Mouse (Mus musculus) hindbrain, postnatal 0 days (tissue): ENCODE data around the gene Fhl4. TPM values are rescaled to one million over a fixed set of nuclear protein-coding genes. Genes with fewer than 3 reads are reported as not detected.

Source experiments
- ATAC-seq: fragments of 200-750 bp; cut with Nextera tagmentation; 2 replicates; pipeline ENCODE4 v1.8.0; 2017; ENCODE audit warnings: mild to moderate bottlenecking, moderate TSS enrichment, moderate library complexity
- DNase-seq: peaks from one replicate; pipeline ENCODE4 v3.0.0-alpha.2; 2015; ENCODE audit warnings: low spot score
- H3K27ac ChIP-seq: fragments of 300-500 bp; sonication (generic); 2 replicates; pipeline ENCODE4 v1.5.1; 2014; ENCODE audit warnings: mild to moderate bottlenecking
- H3K27me3 ChIP-seq: fragments of 300-500 bp; sonication (generic); 2 replicates; pipeline ENCODE4 v1.6.1; 2014; ENCODE audit warnings: low read length, mixed read lengths; ENCODE audit not compliant: insufficient read depth
- H3K36me3 ChIP-seq: fragments of 300-500 bp; sonication (generic); 2 replicates; pipeline ENCODE4 v1.6.1; 2014; ENCODE audit warnings: low read length, mixed read lengths; ENCODE audit not compliant: insufficient read depth
- H3K4me1 ChIP-seq: fragments of 300-500 bp; sonication (generic); 2 replicates; pipeline ENCODE4 v1.6.1; 2014; ENCODE audit warnings: antibody characterized with exemption, low read length, mixed read lengths; ENCODE audit not compliant: insufficient read depth
- H3K4me2 ChIP-seq: fragments of 300-500 bp; sonication (generic); 2 replicates; pipeline ENCODE4 v1.6.1; 2014; ENCODE audit warnings: low read depth, mild to moderate bottlenecking, low read length, moderate library complexity, mixed read lengths
- H3K4me3 ChIP-seq: fragments of 300-500 bp; sonication (generic); 2 replicates; pipeline ENCODE4 v1.5.1; 2014; ENCODE audit warnings: low read length
- H3K9ac ChIP-seq: fragments of 300-500 bp; sonication (generic); replicated peaks from 2 replicates; pipeline ENCODE4 v1.6.1; 2014; ENCODE audit warnings: mild to moderate bottlenecking, low read length, moderate library complexity, mixed read lengths
- H3K9me3 ChIP-seq: fragments of 300-500 bp; sonication (generic); 2 replicates; pipeline ENCODE4 v1.6.1; 2016; ENCODE audit warnings: low read length, mixed read lengths
- CTCF ChIP-seq: IDR thresholded peaks from 2 replicates; pipeline ENCODE4 v1.5.1; 2016; ENCODE audit warnings: antibody characterized with exemption, control low read depth, low read depth
- WGBS: fragments of 180-500 bp; shearing (Covaris S2); extraction: QIAGEN DNeasy Blood & Tissue Kit; methylation state at CpG from one replicate; pipeline ENCODE4 v1.1.7; 2014; 5-methylcytosine and 5-hydroxymethylcytosine counted together
- polyA plus RNA-seq: library from polyadenylated mRNA; unstranded; fragments of >200 nt; fragmentation: Nextera tagmentation; extraction: Ambion mirVana; gene quantifications from 2 replicates; pipeline ENCODE4 v1.2.1, GENCODE M21; 2015
- total RNA-seq: library from RNA; depleted of rRNA; stranded (reverse); fragments of >200 nt; gene quantifications from 2 replicates; pipeline ENCODE4 v1.2.3, GENCODE M21; 2014; rRNA removed

The Fhl4 gene
- total and polyA plus RNA-seq, 2 experiments from 2014 or later: 1.2 to 2.1 TPM

DNA sequence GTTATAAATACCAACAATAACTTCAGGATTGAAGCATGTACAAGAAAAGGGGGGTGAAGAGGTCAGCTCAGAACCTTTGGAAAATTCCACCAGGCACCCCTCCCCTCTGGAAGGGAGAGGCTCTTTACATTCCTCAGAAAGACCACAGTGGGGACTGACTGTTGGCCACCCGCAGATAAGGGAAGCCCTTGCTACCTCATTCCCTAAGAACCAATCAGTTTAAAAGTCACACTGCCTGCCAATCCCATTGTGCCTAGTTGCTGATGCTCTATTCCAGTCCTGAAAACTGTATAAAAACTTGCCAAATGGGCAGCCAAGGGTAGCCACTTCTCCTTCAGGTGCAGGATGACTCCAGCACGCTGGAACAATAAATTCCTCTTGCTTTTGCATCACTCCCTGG lies 47.4 kb downstream of the Fhl4 start:
- Histone ChIP-seq H3K4me3 (no peak overlapping the region), H3K36me3 (no peaks in the 10 kb centered on the region), H3K27ac (no peak overlapping the region), H3K4me2 (no peak overlapping the region), H3K27me3 (no peaks in the 10 kb centered on the region), H3K9me3 (no peaks in the 10 kb centered on the region), H3K4me1 (no peaks in the 10 kb centered on the region), H3K9ac (no peak overlapping the region)
- DNase-seq (no peak), ATAC-seq (no peak)
- 89% methylated on average over 2 of the region's 2 CpGs for WGBS
- no peak for TF ChIP-seq CTCF

DNA sequence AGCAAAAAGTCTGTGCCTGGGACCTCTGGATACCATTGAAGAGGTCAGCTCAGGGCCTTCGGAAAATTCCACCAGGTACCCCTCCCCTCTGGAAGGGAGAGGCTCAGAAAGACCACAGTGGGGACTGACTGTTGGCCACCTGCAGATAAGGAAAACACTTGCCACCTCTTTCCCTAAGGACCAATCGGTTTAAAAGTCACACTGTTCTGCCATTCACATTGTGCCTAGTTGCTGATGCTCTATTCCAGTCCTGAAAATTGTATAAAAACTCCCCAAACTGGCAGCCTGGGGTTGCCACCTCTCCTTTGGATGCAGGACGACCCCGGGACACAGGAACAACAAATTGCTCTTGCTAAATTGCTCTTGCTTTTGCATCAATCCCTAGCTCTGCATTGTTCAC lies 49.8 kb downstream of the Fhl4 start:
- Histone ChIP-seq H3K4me3 (no peak overlapping the region), H3K36me3 (no peaks in the 10 kb centered on the region), H3K4me1 (no peaks in the 10 kb centered on the region), H3K27ac (no peak overlapping the region), H3K4me2 (no peak overlapping the region), H3K9me3 (no peaks in the 10 kb centered on the region), H3K27me3 (no peaks in the 10 kb centered on the region), H3K9ac (no peak overlapping the region)
- ATAC-seq (no peak), DNase-seq (no peak)
- WGBS: 42% methylated on average over 4 of the region's 4 CpGs
- no peak for TF ChIP-seq CTCF

DNA sequence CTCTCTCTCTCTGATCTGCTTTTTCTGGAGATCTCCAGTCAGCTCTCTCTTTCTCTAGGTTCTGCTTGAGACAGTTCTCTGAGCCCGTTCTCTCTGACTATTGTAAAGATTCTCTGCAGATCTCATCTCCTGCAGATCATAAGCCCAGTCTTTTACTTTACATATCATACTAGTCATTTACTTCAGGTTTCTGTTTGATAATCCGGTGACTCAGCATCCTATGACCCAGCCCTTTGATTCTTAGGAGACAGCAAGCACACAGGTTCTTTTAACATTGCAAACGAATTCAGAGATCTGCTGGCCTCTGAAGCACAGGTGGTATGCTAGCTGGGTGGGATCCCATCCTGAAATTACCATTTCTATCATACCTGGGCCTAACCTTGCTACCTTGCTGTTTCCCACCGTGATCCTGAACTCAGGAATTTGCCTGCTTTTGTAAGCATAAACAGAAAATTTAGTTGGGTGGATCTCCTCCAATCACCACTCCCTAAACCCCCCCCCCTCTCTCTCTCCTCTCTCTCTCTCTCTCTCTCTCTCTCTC lies 51.6 kb downstream of the Fhl4 start:
- Histone ChIP-seq H3K4me3 (no peak overlapping the region), H3K9me3 (no peaks in the 10 kb centered on the region), H3K27ac (no peak overlapping the region), H3K27me3 (no peaks in the 10 kb centered on the region), H3K4me1 (no peaks in the 10 kb centered on the region), H3K9ac (no peak overlapping the region), H3K36me3 (no peaks in the 10 kb centered on the region), H3K4me2 (no peak overlapping the region)
- no peak for ATAC-seq
- no peak for DNase-seq
- no peak for TF ChIP-seq CTCF
- 59% methylated on average over 4 of the region's 4 CpGs for WGBS

GRCm38 (mm10) chr10:85048008-85048407 lies 54.3 kb downstream of the Fhl4 start:
- DNase-seq: no peak
- Histone ChIP-seq H3K27ac (no peak overlapping the region), H3K4me3 (no peak overlapping the region), H3K36me3 (no peaks in the 10 kb centered on the region), H3K4me2 (no peak overlapping the region), H3K4me1 (no peaks in the 10 kb centered on the region), H3K9me3 (no peaks in the 10 kb centered on the region), H3K27me3 (no peaks in the 10 kb centered on the region), H3K9ac (no peak overlapping the region)
- TF ChIP-seq CTCF: no peak
- WGBS: 94% methylated on average over 8 of the region's 8 CpGs
- ATAC-seq: no peak

DNA sequence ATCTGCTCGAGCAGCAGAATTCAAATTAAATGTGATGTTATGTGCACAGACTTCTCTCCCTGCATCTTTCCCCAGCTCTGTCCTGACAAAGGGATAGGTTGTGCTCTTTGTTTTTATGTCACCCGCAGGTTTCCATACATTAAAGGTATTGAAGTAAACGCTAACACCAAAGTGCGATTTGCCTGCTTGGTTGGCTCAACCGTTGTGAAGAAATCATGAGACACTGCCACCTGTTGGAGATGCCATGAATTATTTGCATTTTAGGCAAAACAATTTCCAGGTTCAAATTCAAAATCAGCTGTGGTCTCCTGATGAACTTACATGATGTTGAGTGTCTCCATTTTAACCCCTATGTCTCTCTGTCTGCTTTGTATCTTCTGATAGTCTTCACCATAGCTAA lies 55.7 kb downstream of the Fhl4 start:
- Histone ChIP-seq H3K4me2 (no peak overlapping the region), H3K9me3 (no peaks in the 10 kb centered on the region), H3K9ac (no peak overlapping the region), H3K27ac (no peak overlapping the region), H3K4me3 (no peak overlapping the region), H3K36me3 (no peaks in the 10 kb centered on the region), H3K27me3 (no peaks in the 10 kb centered on the region), H3K4me1 (no peaks in the 10 kb centered on the region)
- TF ChIP-seq CTCF: peak; percentile 82
- DNase-seq: peak; percentile 83
- 17% methylated on average over 5 of the region's 5 CpGs for WGBS
- ATAC-seq: no peak

Other genes starting within 250 kb of the Fhl4 start
- gene Ric8b, start 184.9 kb downstream of the Fhl4 start, total RNA-seq: 47.6 and 49.6 TPM in 2 replicates
- 30.6 and 33.8 TPM in 2 replicates for gene Ric8b, start 184.9 kb downstream of the Fhl4 start, polyA plus RNA-seq
- 20.4 and 21.1 TPM in 2 replicates for gene Tmem263, start 132 bp upstream of the Fhl4 start, total RNA-seq
- gene Tmem263, start 132 bp upstream of the Fhl4 start, polyA plus RNA-seq: 46.9 and 48.6 TPM in 2 replicates
- 9.8 and 16.3 TPM in 2 replicates for gene Mterf2, start 25.5 kb upstream of the Fhl4 start, total RNA-seq
- gene Mterf2, start 25.5 kb upstream of the Fhl4 start, polyA plus RNA-seq: 20.0 and 22.8 TPM in 2 replicates
- gene Cry1, start 82.6 kb upstream of the Fhl4 start, total RNA-seq: 14.6 and 16.3 TPM in 2 replicates
- gene Cry1, start 82.6 kb upstream of the Fhl4 start, polyA plus RNA-seq: 28.6 and 30.8 TPM in 2 replicates